Mouse (Mus musculus) brown adipose tissue, adult 24 weeks (tissue): Measurements from ENCODE around the gene Gm28374. TPM values are rescaled to one million over a fixed set of nuclear protein-coding genes. Genes with fewer than 3 reads are reported as not detected.
A peak's percentile ranks its signal among the peaks of the same experiment; 100 is the strongest.

Experiments used
- H3K27ac ChIP-seq: fragments of 200-500 bp; replicated peaks from 2 replicates; pipeline ENCODE4 v1.5.1; 2012; ENCODE audit warnings: low read depth, mild to moderate bottlenecking, low read length
- H3K4me1 ChIP-seq: fragments of 200-500 bp; 2 replicates; pipeline ENCODE4 v1.6.1; 2012; ENCODE audit warnings: low read length, mixed read lengths; ENCODE audit not compliant: control insufficient read depth, insufficient read depth, insufficient read length
- H3K4me3 ChIP-seq: fragments of 200-500 bp; 2 replicates; pipeline ENCODE4 v1.5.1; 2012; ENCODE audit warnings: low read depth, mild to moderate bottlenecking, low read length, moderate library complexity; ENCODE audit not compliant: insufficient read depth
- polyA plus RNA-seq: library from polyadenylated mRNA; stranded (reverse); fragments of >200 nt; gene quantifications from 2 replicates; pipeline ENCODE4 v1.2.4, GENCODE M21; 2012; ENCODE audit not compliant: missing spikeins, insufficient read depth, insufficient read length

Gene Gm28374
- polyA plus RNA-seq, 1 experiment, result not detected

DNA sequence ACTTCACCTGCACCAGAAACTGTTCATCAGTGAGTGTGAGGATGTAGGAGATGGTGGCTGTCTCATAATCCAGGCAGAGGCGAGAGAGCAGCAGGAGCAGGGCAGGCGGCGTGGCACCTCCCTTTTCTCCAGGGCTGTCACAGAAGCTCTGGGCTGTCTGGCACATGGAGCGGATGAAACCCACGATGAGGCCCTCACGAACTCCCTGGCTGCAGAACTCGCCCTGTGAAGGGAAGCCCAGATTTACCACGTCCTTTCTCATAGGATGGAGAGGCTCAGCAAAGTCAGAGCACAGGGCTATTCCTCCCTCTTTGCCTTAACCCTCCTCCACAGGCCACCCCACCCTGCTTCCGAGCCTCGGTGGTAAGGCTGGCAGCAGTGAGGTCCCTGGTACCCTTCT, 12.2 kb downstream of the Gm28374 start:
- no peak overlapping the region for H3K27ac ChIP-seq
- H3K4me1 ChIP-seq, result peaks cover 6% of the 10 kb centered on the region; the same call in 1 of the 2 replicates
- no peak overlapping the region for H3K4me3 ChIP-seq

- no peak overlapping the region for H3K27ac ChIP-seq
- H3K4me3 ChIP-seq, result no peak overlapping the region
- peaks cover 6% of the 10 kb centered on the region; the same call in 1 of the 2 replicates for H3K4me1 ChIP-seq
These were observed 13.1 kb downstream of the Gm28374 start for GRCm38 (mm10) chr19:6068951-6069350.

- peaks cover 6% of the 10 kb centered on the region for H3K4me1 ChIP-seq
- H3K4me3 ChIP-seq, result peak within 1 kb of the TSS; percentile 58
- no peak within 1 kb of the TSS for H3K27ac ChIP-seq
These were observed 14.2 kb downstream of the Gm28374 start, which contains the start of gene Tm7sf2 for GRCm38 (mm10) chr19:6067724-6068415. Tm7sf2 (minus strand) TSS chr19:6068373.

- Histone ChIP-seq H3K4me1 (peaks cover 10% of the 10 kb centered on the region), H3K4me3 (peak overlapping the region; percentile 58), H3K27ac (no peak overlapping the region)
These were observed 14.9 kb downstream of the Gm28374 start for GRCm38 (mm10) chr19:6067011-6067723.

DNA sequence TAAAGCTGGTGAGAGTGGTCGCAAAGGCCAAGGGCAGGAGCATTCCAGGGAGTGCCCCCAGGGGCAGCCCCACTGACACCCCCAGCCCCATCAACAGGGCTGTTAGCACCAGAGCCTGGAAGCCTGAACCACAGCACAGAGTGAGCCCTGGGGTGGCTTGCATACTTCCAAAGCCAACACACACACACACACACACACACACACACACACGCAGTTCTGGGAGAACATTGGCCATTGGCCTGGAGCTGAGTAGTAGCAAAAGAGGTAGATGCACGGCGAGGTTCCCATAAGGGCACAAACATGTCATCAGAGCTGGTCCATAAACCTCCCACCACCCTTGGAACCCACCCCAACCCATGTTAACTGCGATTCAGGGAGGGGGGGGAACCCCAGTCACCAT, 15.5 kb downstream of the Gm28374 start:
- H3K4me3 ChIP-seq, result peak overlapping the region; percentile 58; the same call in 1 of the 2 replicates
- H3K4me1 ChIP-seq, result peaks cover 13% of the 10 kb centered on the region
- H3K27ac ChIP-seq, result no peak overlapping the region

DNA sequence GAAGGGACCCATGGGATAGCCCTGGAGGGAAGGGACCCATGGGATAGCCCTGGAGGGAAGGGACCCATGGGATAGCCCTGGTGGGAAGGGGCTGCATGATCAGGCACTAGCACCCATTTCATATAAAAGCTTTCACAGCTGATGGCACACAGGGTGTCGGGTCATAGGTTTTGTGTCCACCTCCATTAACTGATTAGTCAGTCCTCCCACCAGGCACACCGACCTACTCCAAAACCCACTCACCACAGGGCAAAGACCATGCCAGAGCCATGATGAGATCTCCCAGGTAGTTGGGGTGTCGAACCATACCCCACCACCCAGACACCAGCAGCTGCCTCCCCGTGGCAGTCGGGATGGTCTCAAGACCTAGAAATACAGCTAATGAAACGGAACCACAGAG, 19.0 kb downstream of the Gm28374 start:
- H3K4me3 ChIP-seq, result no peak overlapping the region
- peaks cover 13% of the 10 kb centered on the region for H3K4me1 ChIP-seq
- H3K27ac ChIP-seq, result no peak overlapping the region

DNA sequence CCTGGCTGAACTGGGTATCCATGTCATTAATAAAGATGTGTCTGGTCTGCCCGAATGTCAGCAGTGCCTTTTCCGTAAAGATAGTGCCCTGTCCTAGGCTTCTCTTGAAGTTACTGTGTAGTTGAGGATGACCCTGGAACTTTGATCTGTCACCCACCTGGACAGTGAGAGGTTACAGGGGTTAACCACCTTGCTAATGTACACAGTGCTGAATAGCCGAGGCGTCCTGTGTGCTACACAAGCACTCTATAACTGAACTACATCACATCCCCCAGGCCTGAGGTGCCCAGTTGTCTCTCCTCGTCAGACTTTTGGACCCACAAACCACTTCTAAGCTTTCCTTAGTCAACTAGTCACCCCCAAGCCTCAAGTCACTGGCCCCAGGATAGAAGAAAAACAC, 19.6 kb downstream of the Gm28374 start:
- Histone ChIP-seq H3K27ac (no peak overlapping the region), H3K4me1 (peaks cover 13% of the 10 kb centered on the region), H3K4me3 (peak overlapping the region; percentile 90)

DNA sequence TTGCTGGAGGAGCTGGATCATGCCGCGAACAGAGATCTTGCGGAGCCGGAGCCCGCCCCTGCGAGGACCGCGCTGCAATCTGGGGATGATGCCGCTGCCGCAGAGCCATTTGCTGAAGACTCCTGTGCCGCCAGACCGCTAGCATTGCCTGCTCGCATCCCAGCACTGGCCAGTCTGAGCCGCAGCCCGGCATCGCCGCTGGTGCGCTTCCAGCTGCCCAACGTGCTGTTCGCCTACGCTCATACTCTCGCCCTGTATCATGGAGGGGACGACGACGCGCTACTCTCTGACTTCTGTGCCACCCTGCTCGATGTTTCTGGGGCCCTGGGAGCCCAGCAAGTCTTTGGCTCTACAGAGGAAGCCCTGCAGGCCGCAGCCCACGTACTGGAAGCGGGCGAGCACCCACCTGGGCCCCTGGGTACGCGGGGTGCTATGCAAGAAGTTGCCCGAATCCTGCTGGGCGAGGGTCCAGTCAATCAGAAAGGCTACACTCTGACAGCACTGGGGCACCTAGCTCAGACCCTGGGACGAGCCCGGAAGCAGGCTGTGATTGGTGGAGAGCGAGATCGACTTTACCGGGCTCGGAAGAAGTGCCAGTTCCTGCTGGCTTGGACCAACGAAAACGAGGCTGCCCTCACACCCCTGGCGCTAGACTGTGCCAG, 20.3 kb downstream of the Gm28374 start:
- peak overlapping the region; percentile 90 for H3K4me3 ChIP-seq

GRCm38 (mm10) chr19:6061021-6061533, 21.0 kb downstream of the Gm28374 start, which contains the start of gene Znhit2:
Znhit2 (plus strand) TSS chr19:6061192.
- Histone ChIP-seq H3K27ac (peak within 1 kb of the TSS; percentile 53), H3K4me1 (peaks cover 7% of the 10 kb centered on the region), H3K4me3 (peak within 1 kb of the TSS; percentile 90)

More for the DNA sequence above, 20.3 kb downstream of the Gm28374 start:
- Histone ChIP-seq H3K27ac (0 out of 2 replicates have a peak overlapping the region, but pooled peaks have one; percentile 53), H3K4me1 (peaks cover 9% of the 10 kb centered on the region)

DNA sequence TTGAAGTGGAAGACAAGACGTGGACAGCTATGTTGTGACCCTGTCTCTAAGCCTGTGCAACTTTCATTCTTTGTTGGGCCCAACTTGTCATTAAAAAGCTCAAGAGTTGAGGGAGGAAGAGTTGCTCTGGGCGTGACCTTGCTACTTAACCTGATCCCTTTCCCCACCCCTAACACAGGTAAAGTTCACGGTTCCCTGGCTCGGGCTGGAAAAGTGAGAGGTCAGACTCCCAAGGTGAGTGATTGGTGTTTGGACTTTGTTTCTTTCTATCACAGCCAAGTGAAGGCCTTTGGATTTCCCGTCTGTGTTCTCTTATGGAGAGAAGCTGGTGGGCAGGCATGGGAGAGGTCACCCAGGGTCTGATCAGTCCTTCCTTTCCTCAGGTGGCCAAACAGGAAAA, 23.1 kb downstream of the Gm28374 start:
- H3K4me1 ChIP-seq, result peaks cover 7% of the 10 kb centered on the region
- peak overlapping the region; percentile 94 for H3K4me3 ChIP-seq
- peak overlapping the region; percentile 3; the same call in 1 of the 2 replicates for H3K27ac ChIP-seq

- Histone ChIP-seq H3K27ac (peak overlapping the region; percentile 89), H3K4me1 (peaks cover 7% of the 10 kb centered on the region), H3K4me3 (peak overlapping the region; percentile 94)
These were observed 23.5 kb downstream of the Gm28374 start for GRCm38 (mm10) chr19:6058513-6058912.

- Histone ChIP-seq H3K4me1 (peaks cover 6% of the 10 kb centered on the region), H3K4me3 (peak within 1 kb of the TSS; percentile 94), H3K27ac (peak within 1 kb of the TSS; percentile 89)
These were observed 24.6 kb downstream of the Gm28374 start, which contains the start of the genes Mrpl49 and Fau for GRCm38 (mm10) chr19:6057313-6058096. Mrpl49 (minus strand) TSS chr19:6057785. Fau (plus strand) TSS chr19:6057844.

- Histone ChIP-seq H3K4me3 (peak overlapping the region; percentile 84), H3K27ac (no peak overlapping the region), H3K4me1 (no peaks in the 10 kb centered on the region; the same call in none of the 2 replicates)
These were observed 25.4 kb downstream of the Gm28374 start for GRCm38 (mm10) chr19:6056696-6057095.

- Histone ChIP-seq H3K27ac (no peak overlapping the region), H3K4me1 (no peaks in the 10 kb centered on the region; the same call in 1 of the 2 replicates), H3K4me3 (no peak overlapping the region)
These were observed 27.8 kb downstream of the Gm28374 start for GRCm38 (mm10) chr19:6054296-6054695.
